Mouse (Mus musculus) right cerebral cortex, postnatal 14 days (tissue): ENCODE results near the gene Hspb8.
"Not testable (repeated sequence)": the region's sequence is repeated elsewhere in the genome, so short reads cannot be mapped to it uniquely, and the experiment has no call there.

Experiments
- DNase-seq: peaks from one replicate; pipeline ENCODE4 v3.0.0; 2022

The Hspb8 gene

GRCm38 (mm10) chr5:116426701-116427100 lies 4.0 kb upstream of the Hspb8 start:
- DNase-seq: no peak

- not testable (repeated sequence) for DNase-seq
Measured at GRCm38 (mm10) chr5:116425709-116426108, 3.0 kb upstream of the Hspb8 start.

- DNase-seq: no peak
Measured at GRCm38 (mm10) chr5:116425273-116425672, 2.6 kb upstream of the Hspb8 start.

GRCm38 (mm10) chr5:116423746-116424145 lies 1.1 kb upstream of the Hspb8 start:
- DNase-seq: no peak

- DNase-seq: no peak
Measured at GRCm38 (mm10) chr5:116421791-116422481, 728 bp downstream of the Hspb8 start.

GRCm38 (mm10) chr5:116420759-116421225 lies 1.9 kb downstream of the Hspb8 start:
- no peak for DNase-seq

- DNase-seq: no peak
Measured at GRCm38 (mm10) chr5:116420213-116420612, 2.5 kb downstream of the Hspb8 start.

- no peak for DNase-seq
Measured at GRCm38 (mm10) chr5:116419322-116420045, 3.2 kb downstream of the Hspb8 start.

- no peak for DNase-seq
Measured at GRCm38 (mm10) chr5:116416208-116416607, 6.5 kb downstream of the Hspb8 start.

- no peak for DNase-seq
Measured at GRCm38 (mm10) chr5:116409689-116410590, 12.7 kb downstream of the Hspb8 start.

- no peak for DNase-seq
Measured at GRCm38 (mm10) chr5:116408965-116409364, 13.7 kb downstream of the Hspb8 start.

GRCm38 (mm10) chr5:116407936-116408335 lies 14.7 kb downstream of the Hspb8 start:
- DNase-seq: no peak

GRCm38 (mm10) chr5:116407321-116407720 lies 15.3 kb downstream of the Hspb8 start:
- DNase-seq: no peak

GRCm38 (mm10) chr5:116406507-116406906 lies 16.2 kb downstream of the Hspb8 start:
- DNase-seq: no peak

GRCm38 (mm10) chr5:116405934-116406333 lies 16.7 kb downstream of the Hspb8 start:
- DNase-seq: no peak

- DNase-seq: no peak
Measured at GRCm38 (mm10) chr5:116404063-116404462, 18.6 kb downstream of the Hspb8 start.

GRCm38 (mm10) chr5:116400801-116401200 lies 21.9 kb downstream of the Hspb8 start:
- no peak for DNase-seq

GRCm38 (mm10) chr5:116400042-116400730 lies 22.5 kb downstream of the Hspb8 start:
- no peak for DNase-seq

GRCm38 (mm10) chr5:116396104-116396503 lies 26.6 kb downstream of the Hspb8 start:
- no peak for DNase-seq

GRCm38 (mm10) chr5:116392603-116393002 lies 30.1 kb downstream of the Hspb8 start:
- DNase-seq: no peak

- DNase-seq: peak; percentile 61
Measured at GRCm38 (mm10) chr5:116389856-116390542, 32.7 kb downstream of the Hspb8 start.

GRCm38 (mm10) chr5:116389321-116389720 lies 33.3 kb downstream of the Hspb8 start:
- DNase-seq: no peak
